Mouse (Mus musculus) MEL (cell line): ENCODE measurements at regions not wholly inside any gene's neighbourhood (a gene's known extent, or its start where the extent isn't known, plus 50 kb on each side); places are given as distances from the start of the nearest gene placed in this dataset.
"Not testable (repeated sequence)": the region's sequence is repeated elsewhere in the genome, so short reads cannot be mapped to it uniquely, and the experiment has no call there.

Experiments used
- DNase-seq: peaks from one replicate; pipeline ENCODE4 v3.0.0; 2011; ENCODE audit warnings: low read depth, low spot score
- H3K27ac ChIP-seq: 2 replicates; pipeline ENCODE4 v1.5.1; 2012; ENCODE audit warnings: low read depth, mild to moderate bottlenecking, control low read depth, low read length, moderate library complexity; ENCODE audit not compliant: control insufficient read depth
- H3K27me3 ChIP-seq, 2 experiments: fragments of 150-350 bp in 1 of 2; sonication (generic) in 1 of 2; 2 replicates each; pipeline ENCODE4 v1.6.1; 2012; ENCODE audit warnings: low read length in 2 of 2, mild to moderate bottlenecking in 2 of 2, improper control_type of control experiment in 1 of 2, moderate library complexity in 1 of 2; ENCODE audit not compliant: insufficient read depth in 2 of 2, control insufficient read depth in 1 of 2
- H3K36me3 ChIP-seq, 2 experiments: 2 replicates each; pipeline ENCODE4 v1.6.1; 2012 to 2014; ENCODE audit warnings: low read length in 2 of 2, improper control_type of control experiment in 1 of 2, inconsistent platforms in 1 of 2, mild to moderate bottlenecking in 1 of 2; ENCODE audit not compliant: insufficient read depth in 2 of 2, control insufficient read depth in 1 of 2
- H3K4me1 ChIP-seq, 2 experiments: fragments of 150-350 bp in 1 of 2; sonication (generic) in 1 of 2; 2 replicates each; pipeline ENCODE4 v1.6.1; 2012; ENCODE audit warnings: low read length in 2 of 2, improper control_type of control experiment in 1 of 2, mild to moderate bottlenecking in 1 of 2; ENCODE audit not compliant: insufficient read depth in 2 of 2, control insufficient read depth in 1 of 2
- H3K4me3 ChIP-seq, 2 experiments: fragments of 150-350 bp in 1 of 2; sonication (generic) in 1 of 2; 2 replicates each; pipeline ENCODE4 v1.5.1; 2012; ENCODE audit warnings: low read depth in 2 of 2, low read length in 2 of 2, mild to moderate bottlenecking in 2 of 2, moderate library complexity in 2 of 2, control low read depth in 1 of 2, improper control_type of control experiment in 1 of 2; ENCODE audit not compliant: control insufficient read depth in 1 of 2, insufficient read depth in 1 of 2
- H3K79me2 ChIP-seq: 2 replicates; pipeline ENCODE4 v1.6.1; 2012; ENCODE audit warnings: mild to moderate bottlenecking, low read length, moderate library complexity; ENCODE audit not compliant: control insufficient read depth, poor library complexity, insufficient read depth
- H3K9ac ChIP-seq: 2 replicates; pipeline ENCODE4 v1.6.1; 2012; ENCODE audit warnings: low read depth, mild to moderate bottlenecking, control low read depth, low read length, moderate library complexity; ENCODE audit not compliant: control insufficient read depth, poor library complexity, severe bottlenecking
- H3K9me3 ChIP-seq: fragments of 150-350 bp; sonication (generic); replicated peaks from 2 replicates; pipeline ENCODE4 v1.6.1; 2012; ENCODE audit warnings: mild to moderate bottlenecking, low read length, improper control_type of control experiment, moderate library complexity; ENCODE audit not compliant: insufficient read depth
- CHD1 ChIP-seq: IDR thresholded peaks from 2 replicates; pipeline ENCODE4 v1.6.1; 2012; ENCODE audit warnings: low read depth, mild to moderate bottlenecking, inconsistent platforms, low read length, improper control_type of control experiment
- CTCF ChIP-seq, 3 experiments: IDR thresholded peaks in 2 of 3; conservative IDR thresholded peaks in 1 of 3; 2 replicates each; pipeline ENCODE4 v1.5.1; 2011 to 2012; ENCODE audit warnings: low read length in 3 of 3, low read depth in 2 of 3, mild to moderate bottlenecking in 2 of 3, improper control_type of control experiment in 1 of 3, inconsistent platforms in 1 of 3, mixed read lengths in 1 of 3, moderate library complexity in 1 of 3; ENCODE audit not compliant: control insufficient read depth in 1 of 3, insufficient read depth in 1 of 3, poor library complexity in 1 of 3, severe bottlenecking in 1 of 3
- ELF1 ChIP-seq: IDR thresholded peaks from 2 replicates; pipeline ENCODE4 v1.6.1; 2014; ENCODE audit warnings: low read depth, mild to moderate bottlenecking, inconsistent platforms, low read length, improper control_type of control experiment, moderate library complexity
- ETS1 ChIP-seq: IDR thresholded peaks from 2 replicates; pipeline ENCODE4 v1.6.1; 2012; ENCODE audit warnings: low read depth, mild to moderate bottlenecking, inconsistent platforms, low read length, improper control_type of control experiment, moderate library complexity
- GABPA ChIP-seq: IDR thresholded peaks from 2 replicates; pipeline ENCODE4 v1.6.1; 2012; ENCODE audit warnings: low read depth, mild to moderate bottlenecking, inconsistent platforms, low read length, improper control_type of control experiment, moderate library complexity
- GATA1 ChIP-seq: IDR thresholded peaks from 2 replicates; pipeline ENCODE4 v1.6.1; 2011; ENCODE audit warnings: low read depth, low read length, improper control_type of control experiment
- HCFC1 ChIP-seq: IDR thresholded peaks from 2 replicates; pipeline ENCODE4 v1.6.1; 2012; ENCODE audit warnings: low read depth, mild to moderate bottlenecking, inconsistent platforms, low read length, improper control_type of control experiment, moderate library complexity
- MAX ChIP-seq: IDR thresholded peaks from 2 replicates; pipeline ENCODE4 v1.6.1; 2011; ENCODE audit warnings: low read length, improper control_type of control experiment
- MAZ ChIP-seq: IDR thresholded peaks from 2 replicates; pipeline ENCODE4 v1.6.1; 2012; ENCODE audit warnings: low read depth, mild to moderate bottlenecking, inconsistent platforms, low read length, improper control_type of control experiment
- MXI1 ChIP-seq: IDR thresholded peaks from 2 replicates; pipeline ENCODE4 v1.6.1; 2011; ENCODE audit warnings: mild to moderate bottlenecking, low read depth, low read length, improper control_type of control experiment
- NRF1 ChIP-seq: IDR thresholded peaks from 2 replicates; pipeline ENCODE4 v1.6.1; 2014; ENCODE audit warnings: low read depth, mild to moderate bottlenecking, inconsistent platforms, low read length, improper control_type of control experiment, moderate library complexity; ENCODE audit not compliant: poor library complexity, insufficient read depth, severe bottlenecking
- POLR2A ChIP-seq, 2 experiments: IDR thresholded peaks; 2 replicates each; pipeline ENCODE4 v1.6.1; 2011 to 2012; ENCODE audit warnings: low read length in 2 of 2, mild to moderate bottlenecking in 2 of 2, control low read depth in 1 of 2, improper control_type of control experiment in 1 of 2, low read depth in 1 of 2, moderate library complexity in 1 of 2; ENCODE audit not compliant: control insufficient read depth in 1 of 2, insufficient read depth in 1 of 2, poor library complexity in 1 of 2
- POLR2AphosphoS2 ChIP-seq: IDR thresholded peaks from 2 replicates; pipeline ENCODE4 v1.6.1; 2011; ENCODE audit warnings: low read length, improper control_type of control experiment
- POLR2AphosphoS5 ChIP-seq: IDR thresholded peaks from 2 replicates; pipeline ENCODE4 v1.6.1; 2012; ENCODE audit warnings: low read depth, borderline replicate concordance, mild to moderate bottlenecking, inconsistent platforms, low read length, moderate library complexity, mixed read lengths
- SMC3 ChIP-seq: IDR thresholded peaks from 2 replicates; pipeline ENCODE4 v1.6.1; 2011; ENCODE audit warnings: low read depth, low read length, improper control_type of control experiment
- TBP ChIP-seq: IDR thresholded peaks from 2 replicates; pipeline ENCODE4 v1.8.0; 2011; ENCODE audit warnings: low read depth, low read length, improper control_type of control experiment
- TCF12 ChIP-seq: IDR thresholded peaks from 2 replicates; pipeline ENCODE4 v1.6.1; 2014; ENCODE audit warnings: low read depth, mild to moderate bottlenecking, inconsistent platforms, low read length, improper control_type of control experiment, moderate library complexity
- UBTF ChIP-seq: IDR thresholded peaks from 2 replicates; pipeline ENCODE4 v1.6.1; 2012; ENCODE audit warnings: low read depth, mild to moderate bottlenecking, inconsistent platforms, low read length, improper control_type of control experiment, moderate library complexity, borderline replicate concordance; ENCODE audit not compliant: insufficient read depth

DNA sequence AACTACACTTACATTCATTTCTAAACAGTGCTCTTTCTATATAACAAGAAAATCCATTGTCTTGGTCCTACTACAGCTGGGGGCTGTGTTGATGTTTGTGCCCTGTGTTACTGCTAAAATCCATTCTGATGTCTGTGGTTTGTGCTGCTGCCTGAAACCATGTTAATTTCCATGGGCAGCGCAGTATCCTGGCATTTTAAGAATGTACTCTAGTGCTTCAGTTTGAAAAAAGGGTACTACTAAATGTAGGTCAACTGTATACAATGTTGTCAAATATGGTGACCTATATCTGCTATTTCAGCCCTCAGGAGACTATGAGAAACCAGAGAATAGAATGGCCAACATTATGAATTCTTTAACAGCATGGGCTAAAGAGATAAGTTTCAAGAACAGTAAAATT, 1052.2 kb downstream of the Hace1 start:
- H3K9me3 ChIP-seq: no peaks in the 10 kb centered on the region
- peaks cover 0 to 7% of the 10 kb centered on the region in 2 experiments; a peak in 2 of 4 replicates for H3K36me3 ChIP-seq
- no peak for DNase-seq
- no peak overlapping the region for H3K4me3 ChIP-seq
- no peak for TF ChIP-seq CTCF (IDR thresholded peaks at IDR 0.05 in 2 of 3, conservative IDR thresholded peaks at IDR 0.05 in 1 of 3; ENCODE audit: control insufficient read depth in 1 of 3, insufficient read depth in 1 of 3, low read depth in 2 of 3, low read length in 3 of 3, poor library complexity in 1 of 3, severe bottlenecking in 1 of 3)
- no peak for TF ChIP-seq CHD1
- H3K4me1 ChIP-seq: no peaks in the 10 kb centered on the region; a peak in 1 of 4 replicates
- H3K27me3 ChIP-seq: no peaks in the 10 kb centered on the region
- H3K27ac ChIP-seq: no peak overlapping the region
- H3K79me2 ChIP-seq: no peaks in the 10 kb centered on the region
- no peak overlapping the region for H3K9ac ChIP-seq

DNA sequence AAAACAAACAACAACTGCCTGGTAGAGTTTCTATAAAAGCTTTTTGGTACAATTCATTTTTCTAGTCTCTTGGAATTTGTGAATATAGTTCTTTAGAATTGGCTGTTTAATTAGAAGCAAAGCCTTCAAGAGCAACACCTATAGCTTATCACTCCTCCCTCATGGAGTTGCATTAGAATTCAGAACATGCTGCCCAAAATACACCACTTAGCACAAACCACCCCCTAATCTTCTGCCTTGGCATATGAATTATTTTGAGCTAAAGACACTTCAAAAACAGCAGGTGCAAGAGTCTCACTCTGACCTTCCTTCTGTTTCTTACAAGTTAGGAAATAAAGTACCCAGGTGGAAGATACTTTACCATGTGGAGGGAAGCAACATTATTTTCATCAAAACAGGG, 1085.4 kb downstream of the Hace1 start:
- H3K4me1 ChIP-seq: no peaks in the 10 kb centered on the region
- no peak overlapping the region for H3K4me3 ChIP-seq
- DNase-seq: no peak
- H3K27me3 ChIP-seq: no peaks in the 10 kb centered on the region
- H3K36me3 ChIP-seq: no peaks in the 10 kb centered on the region
- no peak overlapping the region for H3K27ac ChIP-seq
- H3K9ac ChIP-seq: no peak overlapping the region
- no peaks in the 10 kb centered on the region for H3K79me2 ChIP-seq
- TF ChIP-seq SMC3 (no peak), CHD1 (no peak), MAX (no peak), TCF12 (no peak), POLR2A (IDR thresholded peaks at IDR 0.05; ENCODE audit: control insufficient read depth in 1 of 2, insufficient read depth in 1 of 2, low read depth in 1 of 2, low read length in 2 of 2, poor library complexity in 1 of 2) (no peak), HCFC1 (no peak), POLR2AphosphoS5 (no peak), UBTF (no peak), POLR2AphosphoS2 (no peak), GATA1 (no peak), ETS1 (no peak), GABPA (no peak), ELF1 (no peak), MAZ (no peak), TBP (no peak), NRF1 (no peak), MXI1 (no peak)
- H3K9me3 ChIP-seq: no peaks in the 10 kb centered on the region

DNA sequence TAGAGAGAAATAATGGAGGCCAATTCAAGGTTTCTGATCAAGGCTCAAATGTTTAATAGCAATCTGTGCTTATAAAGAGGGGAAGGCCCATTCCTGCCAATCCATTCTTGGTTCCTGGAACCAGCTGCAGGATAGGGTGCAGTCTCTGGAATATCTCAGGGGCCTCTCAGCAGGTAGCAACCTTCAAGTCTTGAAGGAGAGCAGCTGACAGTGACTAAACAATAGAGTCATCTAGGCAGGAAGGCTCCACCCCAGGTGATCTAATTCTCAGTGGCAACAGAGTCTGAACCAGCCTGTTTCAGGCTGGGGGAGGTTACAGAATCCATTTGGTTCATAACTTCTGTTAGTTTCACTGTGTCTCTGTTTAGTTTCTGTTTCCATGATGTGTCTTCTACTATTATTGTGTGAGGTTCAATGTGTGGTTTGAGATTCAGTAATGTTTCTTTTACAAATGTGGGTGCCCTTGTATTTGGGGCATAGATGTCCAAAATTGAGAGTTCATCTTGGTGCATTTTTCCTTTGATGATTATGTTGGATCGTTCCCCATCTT, 1112.3 kb downstream of the Hace1 start:
- H3K4me3 ChIP-seq, H3K79me2 ChIP-seq: not testable (repeated sequence)

More for the DNA sequence above, 1112.3 kb downstream of the Hace1 start:
- not testable (repeated sequence) for H3K27ac ChIP-seq, H3K36me3 ChIP-seq, H3K9ac ChIP-seq, H3K27me3 ChIP-seq, DNase-seq, H3K4me1 ChIP-seq, H3K9me3 ChIP-seq
